Mouse (Mus musculus) lung, adult 10 weeks (tissue): Measurements from ENCODE around the gene Exosc1. TPM values are rescaled to one million over a fixed set of nuclear protein-coding genes. Genes with fewer than 3 reads are reported as not detected.

Experiments used
- polyA plus RNA-seq: library from polyadenylated mRNA; stranded (reverse); fragments of 350-450 nt; fragmentation: Illumina TruSeq; extraction: RNeasy Lipid Tissue Mini Kit (QIAGEN cat#74804); gene quantifications from one replicate; pipeline ENCODE4 v1.2.3, GENCODE M21; 2014; ENCODE audit warnings: low read depth, low replicate concordance; ENCODE audit not compliant: insufficient read depth

The Exosc1 gene
- polyA plus RNA-seq: 15.6 TPM

GRCm38 (mm10) chr19:41933179-41934086, at the start of gene Exosc1, which contains the start of gene Zdhhc16:
TSS of gene Exosc1 (minus strand) at chr19:41933423.
TSS of gene Zdhhc16 (plus strand) at chr19:41933480.

GRCm38 (mm10) chr19:41981595-41981927, 48.3 kb upstream of the Exosc1 start, which contains the start of gene Ubtd1:
TSS of gene Ubtd1 (plus strand) at chr19:41981763.

GRCm38 (mm10) chr19:41980819-41981594, 47.8 kb upstream of the Exosc1 start, which contains the start of gene Mms19:
TSS of gene Mms19 (minus strand) at chr19:41981157.

DNA sequence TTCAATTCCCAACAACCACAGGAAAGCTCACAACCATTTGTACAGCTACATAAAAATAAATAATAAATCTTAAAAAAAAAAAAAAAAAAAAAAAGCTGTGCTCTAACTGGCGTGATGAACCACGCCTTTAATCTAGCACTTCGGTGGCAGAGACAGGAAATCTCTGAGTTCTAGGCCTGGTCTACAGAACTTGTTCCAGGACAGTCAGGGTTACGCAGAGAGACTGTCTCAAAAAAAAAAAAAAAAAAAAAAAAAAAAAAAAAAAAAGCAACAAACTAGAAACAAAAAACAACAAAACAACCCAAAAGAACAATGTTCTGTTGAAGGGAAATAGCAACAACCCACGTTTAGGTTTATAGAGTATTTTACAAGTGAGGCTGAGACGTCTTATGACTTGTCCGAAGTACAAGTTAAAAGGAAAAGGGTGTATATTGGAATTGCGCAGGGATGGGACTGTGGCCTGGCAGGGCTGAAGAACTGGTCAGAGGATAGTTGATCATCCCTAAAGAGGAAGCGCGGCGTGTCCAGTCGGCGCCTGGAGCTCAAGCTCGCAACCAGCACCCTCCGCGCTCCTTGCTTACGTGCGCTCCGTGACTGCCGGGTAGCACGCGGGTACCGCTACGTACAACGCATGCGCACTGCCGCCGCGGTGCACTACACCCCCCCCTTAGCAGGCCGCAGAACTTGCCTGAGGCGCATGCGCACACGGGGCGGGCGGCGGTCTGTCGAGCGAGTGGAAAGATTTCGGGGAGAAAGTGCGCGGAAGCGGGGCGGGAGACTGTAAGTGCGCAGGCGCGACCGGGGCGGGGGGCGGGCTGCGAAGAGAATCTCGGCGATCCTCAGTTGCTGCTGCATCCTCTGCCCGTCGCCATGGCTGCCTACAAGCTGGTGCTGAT, 21.8 kb downstream of the Exosc1 start, which contains the start of gene Pgam1:
Gene Pgam1 (plus strand): TSS at position 746 of the 896 bp plus-strand sequence.

DNA sequence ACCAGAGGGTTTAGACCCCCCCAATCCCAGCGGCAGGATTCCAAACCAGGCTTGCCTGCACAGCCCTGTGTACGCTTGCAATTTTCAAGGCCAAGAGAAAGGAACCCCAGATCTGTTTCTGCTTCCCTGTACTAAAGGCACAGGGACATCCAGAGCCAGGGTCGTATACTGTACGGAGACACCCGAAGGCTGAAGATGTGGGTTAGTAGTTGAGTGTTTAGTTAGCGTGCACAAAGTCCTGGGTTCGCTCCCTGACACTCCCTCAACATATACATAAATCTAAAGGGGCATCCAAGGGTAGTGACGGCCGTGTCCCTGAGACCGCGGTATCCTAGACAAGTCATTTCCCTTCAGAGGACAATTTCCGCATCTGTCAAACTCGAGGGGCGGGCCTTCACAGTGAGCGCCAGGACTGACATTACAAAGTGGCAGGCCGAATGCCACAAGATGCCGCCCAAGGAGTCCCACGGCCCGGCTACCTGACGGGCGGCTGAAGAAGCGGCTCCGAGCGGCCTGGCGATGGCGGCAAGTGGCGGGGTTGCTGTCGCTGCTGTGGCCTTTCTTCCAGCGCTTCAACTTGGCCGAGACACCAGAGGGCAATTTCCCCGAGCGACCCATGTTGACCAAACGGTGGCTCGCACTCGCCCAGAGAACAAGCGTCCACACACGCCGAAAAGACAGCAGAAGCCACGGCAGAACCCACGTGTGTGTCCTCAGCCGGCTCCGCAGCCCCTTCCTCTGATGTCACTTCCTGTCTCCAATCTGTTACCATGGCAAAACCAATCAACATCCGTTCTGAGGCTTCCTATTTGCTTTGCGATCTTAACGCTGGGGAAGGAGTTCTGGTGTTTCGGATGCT, 37.5 kb downstream of the Exosc1 start, which contains the start of gene Rrp12:
Gene Rrp12 (minus strand): TSS at position 714 of the 859 bp plus-strand sequence.

Other genes with a start within 250 kb of the Exosc1 start
- not detected for gene Slit1, start 189.8 kb downstream of the Exosc1 start, polyA plus RNA-seq
- 1.5 TPM for gene Arhgap19, start 131.4 kb downstream of the Exosc1 start, polyA plus RNA-seq
- gene Frat1, start 103.5 kb downstream of the Exosc1 start, polyA plus RNA-seq: 2.7 TPM
- gene Frat2, start 85.3 kb downstream of the Exosc1 start, polyA plus RNA-seq: 2.3 TPM
- 2.7 TPM for gene Rrp12, start 37.2 kb downstream of the Exosc1 start, polyA plus RNA-seq
- gene Pgam1, start 21.5 kb downstream of the Exosc1 start, polyA plus RNA-seq: 86.8 TPM
- gene Zdhhc16, start 57 bp upstream of the Exosc1 start, polyA plus RNA-seq: 21.9 TPM
- 12.7 TPM for gene Mms19, start 47.7 kb upstream of the Exosc1 start, polyA plus RNA-seq
- 13.2 TPM for gene Ubtd1, start 48.3 kb upstream of the Exosc1 start, polyA plus RNA-seq
- gene Ankrd2, start 102.6 kb upstream of the Exosc1 start, polyA plus RNA-seq: 0.29 TPM
- 4.7 TPM for gene Hoga1, start 112.2 kb upstream of the Exosc1 start, polyA plus RNA-seq
- gene 4933411K16Rik, start 118.8 kb upstream of the Exosc1 start, polyA plus RNA-seq: 0.17 TPM
- gene Morn4, start 152.9 kb upstream of the Exosc1 start, polyA plus RNA-seq: 2.8 TPM
- gene Pi4k2a, start 157.0 kb upstream of the Exosc1 start, polyA plus RNA-seq: 20.0 TPM
- gene Avpi1, start 195.6 kb upstream of the Exosc1 start, polyA plus RNA-seq: 93.3 TPM
- 70.7 TPM for gene Marveld1, start 214.0 kb upstream of the Exosc1 start, polyA plus RNA-seq
- gene Zfyve27, start 230.5 kb upstream of the Exosc1 start, polyA plus RNA-seq: 16.4 TPM